Mouse (Mus musculus) stomach, adult 2 months (tissue): ENCODE measurements around the gene 1700025F22Rik. TPM values are rescaled to one million over a fixed set of nuclear protein-coding genes. Genes with fewer than 3 reads are reported as not detected.

Experiments used
- polyA plus RNA-seq: library from polyadenylated mRNA; depleted of rRNA; stranded (reverse); fragments of >200 nt; gene quantifications from 2 replicates; pipeline ENCODE4 v1.2.3, GENCODE M21; 2012; rRNA removed

The 1700025F22Rik gene
- not detected in 2 replicates for polyA plus RNA-seq

DNA sequence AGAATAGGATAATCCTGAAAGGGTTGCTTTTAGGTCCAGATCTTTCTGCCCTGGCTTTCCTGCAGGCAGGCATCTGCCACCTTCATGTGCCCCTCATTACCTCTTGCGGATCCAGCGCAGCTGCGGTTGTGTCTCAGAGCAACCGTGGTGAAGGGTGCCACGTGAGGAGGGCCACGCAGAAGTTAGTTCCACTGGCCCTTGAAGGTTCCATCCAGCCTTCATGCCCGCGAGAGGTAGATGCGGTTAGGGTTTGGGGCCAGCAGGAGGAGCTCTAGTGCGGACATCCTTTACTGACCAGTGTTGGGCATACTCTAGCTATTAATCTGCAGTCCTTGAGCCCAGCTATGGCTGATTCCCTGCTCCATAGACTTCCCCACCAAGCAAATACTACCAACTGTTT lies at the start of gene 1700025F22Rik:
1700025F22Rik (minus strand) TSS at position 149 of the 400 bp plus-strand sequence.

GRCm38 (mm10) chr19:11196546-11196945 lies 31.4 kb upstream of the 1700025F22Rik start, which contains the start of gene Ms4a13:
Gene Ms4a13 (minus strand): TSS chr19:11196737.

DNA sequence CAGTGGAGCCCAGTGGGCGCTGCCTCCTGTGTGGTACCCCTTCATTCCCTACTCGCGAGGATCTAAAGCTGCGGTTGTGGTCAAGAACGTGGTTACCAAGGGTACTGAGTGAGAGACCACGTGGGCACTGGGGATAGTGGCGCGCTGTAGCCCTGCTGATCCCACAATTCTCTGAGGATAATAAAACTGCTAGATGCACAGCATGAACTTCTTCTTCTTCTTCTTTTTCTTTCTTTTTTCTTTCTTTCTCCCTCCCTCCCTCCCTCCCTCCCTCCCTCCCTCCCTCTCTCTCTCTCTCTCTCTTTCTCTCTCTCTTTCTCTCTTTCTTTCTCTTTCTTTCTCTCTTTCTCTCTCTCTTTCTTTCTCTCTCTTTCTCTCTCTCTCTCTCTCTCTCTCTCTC lies 34.3 kb downstream of the 1700025F22Rik start, which contains the start of gene 1700017D01Rik:
1700017D01Rik (minus strand) TSS at position 101 of the 400 bp plus-strand sequence.

Other genes with a start within 250 kb of the 1700025F22Rik start
- not detected in 2 replicates for gene Zp1, start 244.7 kb downstream of the 1700025F22Rik start, polyA plus RNA-seq
- gene Ptgdr2, start 228.2 kb downstream of the 1700025F22Rik start, polyA plus RNA-seq: 0.10 TPM in 2 replicates
- gene Ccdc86, start 216.1 kb downstream of the 1700025F22Rik start, polyA plus RNA-seq: 3.4 and 3.5 TPM in 2 replicates
- 0.14 and 0.54 TPM in 2 replicates for gene Ms4a10, start 190.7 kb downstream of the 1700025F22Rik start, polyA plus RNA-seq
- gene Ms4a15, start 172.1 kb downstream of the 1700025F22Rik start, polyA plus RNA-seq: not detected in 2 replicates
- gene Ms4a18, start 147.3 kb downstream of the 1700025F22Rik start, polyA plus RNA-seq: not detected in 2 replicates
- gene Ms4a8a, start 84.2 kb downstream of the 1700025F22Rik start, polyA plus RNA-seq: 39.9 and 42.1 TPM in 2 replicates
- not detected in 2 replicates for gene 1700017D01Rik, start 34.4 kb downstream of the 1700025F22Rik start, polyA plus RNA-seq
- not detected in 2 replicates for gene Ms4a13, start 31.4 kb upstream of the 1700025F22Rik start, polyA plus RNA-seq
- 0.12 TPM in 1 of 2 replicates, not detected in the other for gene Ms4a12, start 67.1 kb upstream of the 1700025F22Rik start, polyA plus RNA-seq
- gene Ms4a1, start 100.9 kb upstream of the 1700025F22Rik start, polyA plus RNA-seq: not detected in 2 replicates
- gene Ms4a5, start 118.6 kb upstream of the 1700025F22Rik start, polyA plus RNA-seq: not detected in 2 replicates
- 0.01 and 0.10 TPM in 2 replicates for gene Ms4a14, start 149.1 kb upstream of the 1700025F22Rik start, polyA plus RNA-seq
- gene Ms4a7, start 170.8 kb upstream of the 1700025F22Rik start, polyA plus RNA-seq: 0.42 TPM in 2 replicates
- gene Ms4a4a, start 210.2 kb upstream of the 1700025F22Rik start, polyA plus RNA-seq: 0.15 TPM in 1 of 2 replicates, not detected in the other
- 0.12 TPM in 1 of 2 replicates, not detected in the other for gene Ms4a4c, start 239.4 kb upstream of the 1700025F22Rik start, polyA plus RNA-seq